Mouse (Mus musculus): Measurements from ENCODE around the gene Sema4a.

Gene Sema4a

DNA sequence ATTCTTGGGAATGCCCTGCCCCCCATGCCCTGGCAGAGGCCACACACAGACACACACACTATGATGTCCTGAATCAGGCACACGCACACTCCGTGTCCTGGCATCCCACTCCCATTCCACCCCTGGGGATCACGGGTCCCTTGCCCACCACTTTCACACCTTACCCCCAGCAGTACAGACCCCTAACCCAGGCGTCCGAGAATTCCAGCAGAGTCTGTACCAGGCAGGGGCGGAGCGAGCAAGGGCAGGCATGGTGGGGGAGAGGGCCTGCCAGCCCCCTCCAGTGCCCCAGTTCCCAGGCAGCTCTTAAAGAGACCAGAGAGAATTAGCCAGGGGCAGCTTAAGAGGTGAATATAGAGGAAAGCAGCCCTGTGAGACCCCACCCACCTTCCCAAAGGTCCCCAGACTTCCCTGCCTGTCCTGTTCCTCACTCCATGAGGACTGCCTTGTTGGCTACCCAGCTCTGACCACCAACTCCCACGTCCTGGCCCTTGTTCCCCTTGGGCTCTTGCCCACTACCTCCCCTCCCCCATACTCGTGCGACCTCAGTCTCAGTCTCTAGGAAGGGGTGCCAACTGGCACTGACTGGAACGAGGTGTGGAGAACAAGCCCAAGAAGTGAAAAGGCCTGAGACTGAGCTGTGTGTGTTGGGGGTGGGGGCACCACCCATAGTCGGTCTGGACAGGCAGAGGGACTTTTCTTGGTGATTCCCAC is at the start of gene Sema4a:
Sema4a (minus strand) TSS at position 200 of the 714 bp plus-strand sequence.
- DNase-seq (ENCODE audit: low read depth, low spot score), result no peak

DNA sequence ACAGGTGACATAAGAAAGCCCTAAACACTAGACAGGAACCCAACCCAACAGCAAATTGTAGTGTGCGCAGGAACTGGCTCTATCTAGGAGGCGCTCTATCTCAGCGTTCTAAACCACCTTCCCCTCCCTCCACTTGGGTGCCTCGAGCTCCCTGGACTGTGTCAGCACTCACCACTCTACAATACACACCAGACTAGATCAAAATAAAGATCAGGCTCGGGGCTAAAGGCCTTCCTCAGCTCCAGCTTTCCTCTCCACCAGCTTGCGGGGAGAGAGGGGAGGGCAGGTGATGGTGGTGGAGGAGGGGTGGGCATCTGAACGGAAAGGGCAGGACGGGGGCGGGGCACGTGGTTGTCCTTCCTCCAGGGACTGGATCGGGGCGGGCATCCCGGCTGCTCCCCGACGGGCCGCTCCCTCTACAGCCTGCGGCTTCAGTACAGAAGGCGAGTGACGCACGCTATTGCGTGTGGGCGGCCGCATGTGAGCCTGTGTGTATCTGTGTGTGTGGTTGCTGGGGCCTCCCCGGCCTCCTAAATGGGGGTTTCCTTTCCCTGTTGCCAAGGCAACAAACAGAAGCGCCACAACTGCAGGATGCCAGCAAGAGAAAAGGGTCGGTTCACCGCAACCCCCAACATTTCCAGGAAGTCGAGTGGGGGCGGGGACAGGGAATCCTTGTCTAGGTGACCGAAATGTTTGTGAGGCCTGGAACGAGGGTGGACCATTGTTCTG is 48.9 kb upstream of the Sema4a start, which contains the start of gene Lmna:
Lmna (minus strand) TSS at position 265 of the 729 bp plus-strand sequence.
- peak; percentile 62 for DNase-seq (ENCODE audit: low read depth, low spot score)

DNA sequence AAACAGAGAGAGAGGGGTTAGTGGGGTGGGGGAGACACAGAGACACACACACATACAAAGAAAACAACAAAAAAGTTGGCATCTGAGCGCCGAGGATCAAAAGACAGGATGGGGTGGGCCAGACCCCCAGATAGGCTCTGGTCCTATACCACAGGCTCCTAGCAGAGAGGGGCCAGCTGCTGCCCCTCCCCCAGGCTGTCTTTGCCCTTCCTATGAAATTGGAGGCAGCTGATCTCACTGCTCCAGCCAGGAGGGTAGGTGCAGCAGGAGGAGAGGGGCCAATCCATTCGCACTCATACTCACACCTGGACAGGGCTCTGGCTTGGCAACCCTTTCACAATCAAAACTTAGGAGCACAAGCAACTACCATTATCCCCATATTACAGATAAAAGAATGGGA is 48.3 kb upstream of the Sema4a start:
- DNase-seq (ENCODE audit: low read depth, low spot score), result no peak

DNA sequence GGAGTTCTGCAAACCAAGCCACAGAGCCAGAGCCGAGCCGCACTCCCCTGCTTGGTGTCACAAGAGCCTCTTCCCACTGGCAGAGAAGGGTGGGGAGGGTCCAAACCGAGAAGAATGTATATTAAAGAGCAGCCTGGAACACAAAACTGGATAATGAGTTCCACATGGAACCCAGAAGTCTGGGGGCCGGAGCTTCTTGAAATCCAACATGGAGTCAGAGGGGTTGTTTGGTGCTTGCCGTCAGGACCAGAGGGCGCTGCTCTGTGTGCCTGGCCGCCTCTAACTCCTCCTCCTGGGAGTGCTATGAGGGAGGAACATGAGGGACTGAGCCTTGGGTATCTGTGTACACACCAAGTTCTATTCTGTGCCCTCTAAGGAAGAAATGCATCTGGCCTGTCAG is 44.8 kb upstream of the Sema4a start:
- DNase-seq (ENCODE audit: low read depth, low spot score), result no peak

- DNase-seq (ENCODE audit: low read depth, low spot score), result no peak
Measured at GRCm38 (mm10) chr3:88505081-88505480, 44.1 kb upstream of the Sema4a start.

GRCm38 (mm10) chr3:88503881-88504746 is 43.1 kb upstream of the Sema4a start:
- DNase-seq (ENCODE audit: low read depth, low spot score), result no peak

DNA sequence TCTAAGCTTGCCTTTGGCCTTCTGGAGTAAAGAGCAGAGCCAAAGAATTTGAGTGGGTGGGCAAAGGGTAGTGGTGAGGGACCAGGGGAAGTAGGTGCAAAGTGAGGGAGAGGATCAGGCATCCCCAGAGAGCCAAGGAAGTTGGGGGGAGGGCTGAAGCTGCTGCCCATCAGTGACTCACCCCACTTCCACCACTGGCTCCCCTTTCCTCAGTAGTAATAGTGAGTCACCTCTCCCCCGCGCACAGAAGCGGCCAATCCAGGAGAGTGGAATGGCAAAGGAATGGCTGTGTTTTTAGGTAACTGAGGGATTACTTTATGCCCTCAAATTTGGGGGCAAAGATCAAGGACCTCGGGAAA is 42.5 kb upstream of the Sema4a start:
- DNase-seq (ENCODE audit: low read depth, low spot score), result no peak

DNA sequence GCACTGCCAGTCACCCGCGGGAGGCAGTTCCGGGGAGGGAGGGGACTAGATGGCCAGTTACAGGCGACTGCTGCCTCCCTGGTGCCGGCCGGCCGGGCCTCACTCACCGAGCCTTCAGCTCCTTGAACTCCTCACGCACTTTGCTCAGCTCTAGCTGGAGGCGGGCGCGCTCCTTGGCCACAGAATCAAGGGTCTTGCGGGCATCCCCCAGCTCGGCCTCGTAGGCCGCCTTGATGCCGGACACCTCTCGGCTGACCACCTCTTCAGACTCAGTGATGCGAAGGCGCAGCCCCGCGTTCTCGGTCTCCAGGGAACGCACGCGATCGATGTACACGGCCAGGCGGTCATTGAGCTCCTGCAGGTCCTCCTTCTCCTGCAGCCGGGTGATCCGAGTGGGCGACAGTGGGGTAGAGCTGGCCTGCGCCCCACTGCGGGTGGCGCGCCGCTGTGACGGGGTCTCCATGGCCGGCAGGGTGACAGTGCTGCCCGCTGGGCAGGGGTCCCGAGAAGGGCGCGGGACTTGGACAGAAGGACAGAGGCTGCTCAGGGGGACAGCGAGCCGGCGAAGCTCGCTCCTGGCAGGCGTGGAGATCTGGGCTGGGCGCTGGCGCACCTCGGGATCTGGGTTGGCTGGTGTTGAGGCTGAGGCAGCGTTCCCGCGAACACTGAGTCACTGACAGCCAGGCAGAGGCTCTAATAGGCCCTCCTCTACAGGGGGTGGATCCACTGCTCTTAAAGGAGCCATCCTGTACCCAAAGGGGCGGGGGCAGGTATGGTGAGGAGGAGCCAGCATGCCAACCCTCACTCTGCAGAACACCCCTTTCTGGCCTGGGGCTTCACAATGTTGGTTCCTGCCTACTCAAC is 41.9 kb upstream of the Sema4a start:
- no peak for DNase-seq (ENCODE audit: low read depth, low spot score)

GRCm38 (mm10) chr3:88502031-88502571 is 41.1 kb upstream of the Sema4a start:
- DNase-seq (ENCODE audit: low read depth, low spot score), result no peak

GRCm38 (mm10) chr3:88501366-88502030 is 40.5 kb upstream of the Sema4a start:
- DNase-seq (ENCODE audit: low read depth, low spot score), result no peak

DNA sequence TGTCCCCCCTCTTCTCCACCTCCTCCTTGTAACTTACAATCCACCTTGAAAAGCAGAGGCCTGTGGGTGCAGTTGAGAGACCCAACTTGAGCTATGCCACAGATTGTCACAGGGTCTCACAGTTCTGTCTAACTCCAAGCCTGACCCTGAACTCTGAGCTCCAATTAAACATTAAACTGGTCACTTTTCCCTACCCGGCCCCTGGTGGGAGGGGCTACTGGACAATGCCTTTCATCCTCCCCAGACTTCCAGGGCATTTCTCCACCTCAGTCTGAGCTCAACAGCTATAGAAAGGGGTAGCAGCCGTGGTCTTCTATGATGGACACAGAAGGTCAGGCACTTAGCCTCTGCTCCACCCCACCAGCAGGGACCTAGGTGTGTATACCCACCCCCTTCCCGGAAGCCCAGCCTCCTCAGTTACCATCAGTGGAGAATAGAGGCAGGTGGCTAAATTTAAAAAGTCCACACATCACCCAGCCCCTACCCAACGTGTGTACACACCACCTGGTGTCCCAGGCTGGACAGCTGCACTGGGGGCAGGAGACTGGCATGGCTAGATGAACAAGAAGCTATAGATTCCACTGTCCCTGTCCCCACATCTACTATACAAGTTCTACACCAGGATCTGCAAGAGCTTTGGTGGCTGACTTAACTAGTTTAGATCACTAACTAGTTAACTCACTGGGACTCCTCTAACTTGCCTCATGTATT is 39.8 kb upstream of the Sema4a start:
- no peak for DNase-seq (ENCODE audit: low read depth, low spot score)

GRCm38 (mm10) chr3:88500087-88500486 is 39.1 kb upstream of the Sema4a start:
- DNase-seq (ENCODE audit: low read depth, low spot score), result no peak

DNA sequence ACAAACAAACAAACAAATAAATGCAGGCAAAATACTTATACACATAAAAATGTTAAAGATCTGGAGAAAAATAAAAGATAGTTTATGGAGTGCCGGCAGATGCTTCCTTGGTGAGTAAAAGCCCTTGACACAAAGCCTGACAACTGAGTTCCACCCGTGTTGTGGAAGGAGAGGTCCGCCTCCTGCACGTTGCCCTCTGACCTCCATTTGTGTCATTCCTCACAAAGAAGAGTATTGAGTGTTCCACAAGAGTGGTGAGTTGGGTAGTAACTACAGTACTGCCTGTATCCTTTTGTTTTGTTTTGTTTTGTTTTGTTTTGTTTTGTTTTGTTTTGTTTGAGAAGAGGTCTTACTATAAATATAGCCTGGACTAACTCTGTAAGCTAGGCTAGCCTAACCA is 38.6 kb upstream of the Sema4a start:
- DNase-seq (ENCODE audit: low read depth, low spot score), result no peak

DNA sequence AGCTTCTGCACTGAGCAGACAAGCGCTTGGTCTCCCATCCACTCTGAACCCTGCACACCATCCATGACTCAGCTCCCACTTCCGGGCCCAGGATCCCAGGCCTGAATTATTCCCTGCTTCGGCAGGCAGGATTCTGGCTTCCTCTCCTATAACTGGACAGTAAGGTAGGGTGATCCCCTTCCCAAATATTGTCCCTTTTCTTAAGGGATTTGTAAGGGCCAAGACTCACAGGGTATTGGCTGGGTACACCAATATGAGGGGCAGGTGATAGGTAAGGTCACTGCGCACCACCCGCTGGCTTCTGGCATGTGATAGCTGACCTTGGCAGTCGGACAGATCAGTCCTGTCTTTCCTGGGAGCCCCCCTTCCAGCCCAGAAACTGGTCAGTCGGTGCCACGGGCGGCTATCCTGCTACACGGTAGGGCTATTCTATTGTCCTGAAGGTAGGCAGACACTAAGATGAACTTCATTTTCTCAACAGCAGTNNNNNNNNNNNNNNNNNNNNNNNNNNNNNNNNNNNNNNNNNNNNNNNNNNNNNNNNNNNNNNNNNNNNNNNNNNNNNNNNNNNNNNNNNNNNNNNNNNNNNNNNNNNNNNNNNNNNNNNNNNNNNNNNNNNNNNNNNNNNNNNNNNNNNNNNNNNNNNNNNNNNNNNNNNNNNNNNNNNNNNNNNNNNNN is 34.9 kb upstream of the Sema4a start:
- no peak for DNase-seq (ENCODE audit: low read depth, low spot score)

DNA sequence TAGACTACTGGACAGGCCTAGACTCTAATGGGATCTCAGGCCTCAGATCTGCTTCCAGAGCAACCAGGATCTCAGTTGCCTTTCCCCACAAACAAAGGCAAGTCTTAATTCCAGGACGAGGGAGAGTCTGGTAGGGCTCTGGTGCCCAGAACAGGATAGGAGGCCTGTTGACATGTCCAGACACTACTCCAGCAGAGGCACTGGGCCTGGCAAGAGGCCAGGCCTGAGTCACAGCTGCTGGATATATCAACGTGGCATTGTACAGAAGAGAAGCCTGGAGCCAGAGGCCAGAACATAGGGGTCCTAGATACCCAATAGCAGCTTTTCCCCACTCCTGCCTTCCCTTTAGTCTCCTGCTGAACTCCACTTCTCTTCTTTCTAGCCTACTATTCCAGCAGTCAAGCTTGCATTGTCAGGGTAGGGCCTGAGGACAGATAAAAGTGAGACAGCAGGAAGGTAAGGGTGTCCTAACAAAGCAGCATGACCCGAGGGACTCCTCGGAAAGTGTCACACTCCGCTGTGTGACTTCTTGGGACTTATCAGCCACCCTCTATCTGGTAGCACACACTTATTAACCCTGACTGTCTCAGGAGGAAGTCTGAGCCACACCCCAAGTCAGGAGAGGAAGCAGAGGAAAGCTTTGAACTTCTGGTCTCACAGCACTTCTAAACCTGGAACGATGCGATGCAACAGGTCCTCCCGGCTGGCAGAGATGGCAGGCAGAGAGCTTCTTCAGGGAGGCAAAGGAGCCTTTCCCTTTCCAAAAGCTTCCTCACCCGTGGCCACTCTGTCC is 34.0 kb upstream of the Sema4a start:
- no peak for DNase-seq (ENCODE audit: low read depth, low spot score)

DNA sequence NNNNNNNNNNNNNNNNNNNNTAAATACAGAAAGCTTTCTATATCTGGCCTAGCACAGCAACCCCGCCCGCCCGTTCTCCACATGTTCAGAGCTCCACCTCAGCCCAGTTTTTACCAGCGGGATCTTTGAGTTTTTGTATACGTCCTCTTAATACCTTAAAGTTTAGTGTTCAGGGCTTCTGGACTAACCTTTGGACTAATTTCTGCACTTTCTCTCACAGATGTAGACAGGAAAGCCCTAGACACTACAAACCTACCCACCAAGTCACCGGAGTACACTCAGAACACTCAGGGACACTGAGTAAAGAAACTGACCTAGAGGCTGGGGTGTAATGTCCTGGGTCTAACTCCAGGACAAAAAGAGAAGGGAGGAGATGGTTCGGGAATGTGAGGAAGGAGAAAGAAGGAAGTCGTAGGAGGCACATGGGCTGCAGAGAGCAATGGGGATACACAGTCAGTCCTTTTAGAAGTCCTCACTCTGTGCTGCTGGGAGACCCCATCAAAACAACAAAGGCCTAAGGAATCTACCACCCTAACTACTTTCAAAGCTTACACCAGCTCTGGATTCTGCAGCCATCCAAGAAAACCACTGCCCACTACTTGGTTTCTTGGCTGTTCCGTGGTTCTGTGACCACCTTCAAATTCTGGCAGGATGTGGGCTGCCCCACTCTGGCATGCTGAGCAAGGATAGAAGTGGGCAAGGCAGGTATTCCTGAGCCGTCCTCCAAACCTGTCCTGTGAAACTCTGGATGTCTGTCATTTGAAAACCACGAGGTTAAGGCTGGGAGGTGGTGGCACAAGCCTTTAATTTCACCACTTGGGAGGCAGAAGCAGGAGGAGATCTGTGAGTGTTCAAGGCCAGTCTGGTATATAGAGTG is 33.0 kb upstream of the Sema4a start:
- no peak for DNase-seq (ENCODE audit: low read depth, low spot score)

DNA sequence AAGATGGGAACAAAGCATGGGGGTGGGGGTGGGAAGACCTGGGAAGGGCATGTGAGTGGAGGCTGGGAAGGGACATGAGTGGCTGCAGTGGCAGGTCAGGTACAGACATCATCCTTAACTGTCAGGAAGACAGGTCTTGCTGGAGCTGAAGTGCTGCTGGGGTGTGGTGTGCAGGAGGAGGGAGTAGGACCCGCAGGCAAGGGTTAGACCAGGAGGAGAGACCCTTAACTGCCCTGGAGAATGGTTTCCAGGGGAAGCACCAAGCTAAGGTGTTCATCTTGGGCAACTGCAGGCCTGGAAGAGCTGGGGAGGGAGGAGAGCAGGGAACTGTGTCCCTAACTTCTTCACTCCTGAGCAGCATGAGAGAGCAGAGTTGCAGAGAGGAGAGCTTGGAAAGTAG is 26.4 kb upstream of the Sema4a start:
- no peak for DNase-seq (ENCODE audit: low read depth, low spot score)
